Mouse (Mus musculus) neural tube, embryonic 11.5 days (tissue): ENCODE data around the gene Camk2d. TPM values are rescaled to one million over a fixed set of nuclear protein-coding genes. Genes with fewer than 3 reads are reported as not detected.

Experiments
- ATAC-seq: fragments of 200-750 bp; cut with Nextera tagmentation; 2 replicates; pipeline ENCODE4 v1.8.0; 2017; ENCODE audit warnings: moderate number of reproducible peaks, mild to moderate bottlenecking, moderate TSS enrichment, moderate library complexity; ENCODE audit not compliant: insufficient read depth, low FRiP score, low TSS enrichment
- DNase-seq: peaks from one replicate; pipeline ENCODE4 v3.0.0-alpha.2; 2015; ENCODE audit warnings: low spot score
- H3K27ac ChIP-seq: fragments of 300-500 bp; sonication (generic); 2 replicates; pipeline ENCODE4 v1.5.1; 2014; ENCODE audit warnings: low read depth, mild to moderate bottlenecking, low read length
- H3K27me3 ChIP-seq: fragments of 300-500 bp; sonication (generic); 2 replicates; pipeline ENCODE4 v1.6.1; 2014; ENCODE audit warnings: mild to moderate bottlenecking, low read length, mixed read lengths; ENCODE audit not compliant: control insufficient read depth, insufficient read depth
- H3K36me3 ChIP-seq: fragments of 300-500 bp; sonication (generic); 2 replicates; pipeline ENCODE4 v1.6.1; 2014; ENCODE audit warnings: mild to moderate bottlenecking, low read length, moderate library complexity, mixed read lengths; ENCODE audit not compliant: control insufficient read depth, insufficient read depth
- H3K4me1 ChIP-seq: fragments of 300-500 bp; sonication (generic); 2 replicates; pipeline ENCODE4 v1.6.1; 2014; ENCODE audit warnings: low read length, mixed read lengths; ENCODE audit not compliant: control insufficient read depth, insufficient read depth
- H3K4me2 ChIP-seq: fragments of 300-500 bp; sonication (generic); 2 replicates; pipeline ENCODE4 v1.6.1; 2014; ENCODE audit warnings: low read depth, mild to moderate bottlenecking, moderate library complexity
- H3K4me3 ChIP-seq: fragments of 300-500 bp; sonication (generic); 2 replicates; pipeline ENCODE4 v1.5.1; 2014; ENCODE audit warnings: low read depth, low read length
- H3K9ac ChIP-seq: fragments of 300-500 bp; sonication (generic); 2 replicates; pipeline ENCODE4 v1.6.1; 2014; ENCODE audit warnings: mild to moderate bottlenecking, low read length
- H3K9me3 ChIP-seq: fragments of 300-500 bp; sonication (generic); 2 replicates; pipeline ENCODE4 v1.6.1; 2016; ENCODE audit warnings: low read length; ENCODE audit not compliant: control insufficient read depth
- WGBS: fragments of 180-500 bp; shearing (Covaris S2); extraction: QIAGEN DNeasy Blood & Tissue Kit; methylation state at CpG from one replicate; pipeline ENCODE4 v1.1.7; 2014; 5-methylcytosine and 5-hydroxymethylcytosine counted together
- polyA plus RNA-seq: library from polyadenylated mRNA; unstranded; fragments of >200 nt; fragmentation: Nextera tagmentation; extraction: Ambion mirVana; gene quantifications from 2 replicates; pipeline ENCODE4 v1.2.1, GENCODE M21; 2014

Gene Camk2d
- polyA plus RNA-seq, 1 experiment from 2014 or later = 21.4 TPM

DNA sequence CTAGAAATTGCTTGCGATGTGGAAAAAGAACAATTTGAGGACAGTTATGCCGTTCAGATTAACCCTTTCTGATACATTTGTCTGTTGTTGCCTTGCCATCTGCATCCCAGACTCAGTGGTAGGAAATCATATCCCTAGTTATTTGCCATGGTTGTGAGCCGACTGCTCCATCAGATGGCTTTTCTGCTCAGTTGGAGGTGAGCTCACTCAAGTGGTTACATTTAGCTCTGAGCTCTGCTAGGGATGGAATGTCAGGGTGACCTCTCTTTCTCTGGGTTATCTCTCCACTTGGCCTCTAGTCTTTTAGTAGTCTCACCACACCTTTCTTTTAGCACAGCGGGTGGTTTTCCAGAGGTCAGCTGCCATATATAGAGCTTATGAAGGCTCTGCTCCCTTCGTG lies 127.4 kb downstream of the Camk2d start:
- no peak for DNase-seq
- no peaks in the 10 kb centered on the region for H3K27me3 ChIP-seq
- 83% methylated on average over 5 of the region's 5 CpGs for WGBS
- H3K9ac ChIP-seq = no peak overlapping the region
- H3K4me2 ChIP-seq = no peak overlapping the region
- H3K9me3 ChIP-seq = no peaks in the 10 kb centered on the region
- H3K27ac ChIP-seq = no peak overlapping the region
- no peak overlapping the region for H3K4me3 ChIP-seq
- no peaks in the 10 kb centered on the region for H3K36me3 ChIP-seq
- no peak for ATAC-seq
- no peaks in the 10 kb centered on the region for H3K4me1 ChIP-seq

DNA sequence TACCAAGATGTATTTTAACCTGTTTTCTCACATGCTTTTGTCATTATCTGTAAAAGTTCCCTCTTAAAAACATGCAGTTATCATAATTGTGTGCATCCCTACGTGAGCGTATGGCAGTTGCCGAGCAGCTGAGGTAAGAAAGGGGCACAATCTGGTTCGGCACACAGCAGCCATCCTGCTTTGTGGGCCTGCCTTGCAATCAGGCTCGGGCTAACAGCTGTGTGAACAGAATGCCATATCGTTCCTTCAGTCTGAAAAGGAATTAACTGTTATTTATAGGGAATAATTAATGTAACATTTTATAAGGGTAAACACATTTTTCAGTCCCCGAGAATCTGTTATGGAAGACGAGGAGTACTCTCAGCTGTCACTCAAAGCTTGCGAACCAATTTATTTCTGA lies 129.5 kb downstream of the Camk2d start:
- Histone ChIP-seq H3K9me3 (no peaks in the 10 kb centered on the region), H3K36me3 (no peaks in the 10 kb centered on the region), H3K27me3 (no peaks in the 10 kb centered on the region), H3K4me1 (no peaks in the 10 kb centered on the region), H3K27ac (no peak overlapping the region), H3K9ac (no peak overlapping the region), H3K4me2 (no peak overlapping the region), H3K4me3 (no peak overlapping the region)
- ATAC-seq (no peak), DNase-seq (no peak)
- WGBS = 81% methylated on average over 9 of the region's 9 CpGs

DNA sequence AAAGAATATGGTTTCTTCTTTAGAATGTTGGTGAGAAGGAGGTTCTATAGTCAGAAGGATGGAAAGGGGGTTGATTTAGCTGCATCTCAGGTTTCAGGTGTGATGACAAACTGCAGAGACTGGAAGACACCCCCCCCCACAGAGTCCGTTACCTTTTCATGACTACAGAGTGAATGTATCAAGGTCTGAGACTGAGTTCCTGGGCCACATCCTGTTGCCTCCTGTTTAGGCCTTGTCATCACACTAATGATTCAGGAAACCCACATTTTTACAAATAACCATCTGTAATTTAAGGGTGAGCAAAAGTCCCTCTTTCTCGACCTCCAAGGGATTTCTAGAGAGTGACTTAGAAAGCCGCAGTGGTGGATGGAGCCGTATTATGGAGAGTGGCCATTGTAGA lies 131.3 kb downstream of the Camk2d start:
- no peaks in the 10 kb centered on the region for H3K36me3 ChIP-seq
- DNase-seq (no peak), ATAC-seq (no peak)
- H3K4me3 ChIP-seq = no peak overlapping the region
- no peak overlapping the region for H3K9ac ChIP-seq
- no peaks in the 10 kb centered on the region for H3K4me1 ChIP-seq
- H3K27ac ChIP-seq = no peak overlapping the region
- H3K27me3 ChIP-seq = no peaks in the 10 kb centered on the region
- WGBS = 92% methylated on average over 4 of the region's 4 CpGs
- no peak overlapping the region for H3K4me2 ChIP-seq
- H3K9me3 ChIP-seq = no peaks in the 10 kb centered on the region

DNA sequence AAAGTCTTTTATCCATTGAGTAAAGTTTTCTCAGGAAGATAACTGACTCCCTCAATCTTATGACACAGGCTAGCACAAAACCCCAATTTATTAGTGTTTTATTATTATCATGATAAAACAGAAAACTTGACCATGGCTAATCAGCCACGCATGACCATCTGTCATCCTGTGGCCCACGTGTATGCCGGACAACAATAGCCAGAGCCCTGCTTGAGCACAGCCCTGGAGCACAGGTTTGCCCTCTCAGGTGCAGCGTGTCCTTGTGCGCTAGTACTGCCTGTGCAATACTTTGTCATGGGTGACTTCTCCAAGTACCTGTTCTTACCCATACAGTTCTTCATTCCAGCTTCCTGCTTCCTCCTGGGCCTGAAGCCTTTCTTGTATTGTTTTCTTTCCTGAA lies 134.3 kb downstream of the Camk2d start:
- DNase-seq (no peak), ATAC-seq (no peak)
- Histone ChIP-seq H3K4me3 (no peak overlapping the region), H3K9me3 (no peaks in the 10 kb centered on the region), H3K9ac (no peak overlapping the region), H3K4me2 (no peak overlapping the region), H3K27me3 (no peaks in the 10 kb centered on the region), H3K27ac (no peak overlapping the region), H3K4me1 (no peaks in the 10 kb centered on the region), H3K36me3 (no peaks in the 10 kb centered on the region)
- WGBS = 83% methylated on average over 5 of the region's 5 CpGs

DNA sequence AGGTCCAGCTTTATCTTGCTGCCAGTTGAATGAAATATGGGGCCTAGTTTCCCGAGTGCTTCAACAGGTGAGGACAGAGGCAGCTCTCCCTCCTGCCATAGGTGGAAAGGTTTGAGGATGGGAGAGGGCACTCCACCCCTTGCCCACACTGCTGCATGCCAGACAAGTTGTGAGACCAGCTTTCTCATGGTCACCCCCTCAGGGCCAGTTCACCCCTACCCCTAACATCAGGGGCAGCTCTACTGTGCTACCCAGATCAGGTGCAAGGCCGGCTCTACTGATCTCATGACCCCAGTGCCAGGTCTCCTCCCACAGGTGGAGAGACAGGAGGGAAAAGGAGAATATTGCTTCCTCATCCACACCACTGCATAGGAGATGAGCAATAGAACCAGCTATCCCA lies 136.2 kb downstream of the Camk2d start:
- no peaks in the 10 kb centered on the region for H3K4me1 ChIP-seq
- no peak overlapping the region for H3K9ac ChIP-seq
- DNase-seq (no peak), ATAC-seq (no peak)
- no peaks in the 10 kb centered on the region for H3K9me3 ChIP-seq
- H3K27me3 ChIP-seq = no peaks in the 10 kb centered on the region
- H3K27ac ChIP-seq = no peak overlapping the region
- no peak overlapping the region for H3K4me3 ChIP-seq
- H3K36me3 ChIP-seq = no peaks in the 10 kb centered on the region
- WGBS = 91% methylated on average over 2 of the region's 2 CpGs
- H3K4me2 ChIP-seq = no peak overlapping the region

DNA sequence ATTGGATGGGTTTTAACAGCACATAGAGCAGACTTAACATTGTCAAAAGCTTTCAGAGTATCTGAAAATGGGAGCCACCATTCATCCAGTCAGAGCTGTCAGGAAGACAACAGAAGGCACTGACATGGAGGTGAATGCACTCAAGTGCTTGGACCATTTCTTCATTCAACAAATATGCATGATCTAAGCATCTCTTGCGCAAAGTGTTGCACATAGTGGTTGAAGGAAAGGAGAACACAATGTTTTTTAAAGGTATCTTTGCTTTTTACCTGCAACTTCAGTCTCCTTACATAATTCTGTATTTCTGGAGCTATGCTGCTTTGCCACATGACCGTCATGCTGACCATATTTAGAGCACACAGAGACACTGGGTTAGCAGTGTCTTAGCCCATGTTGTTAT lies 138.4 kb downstream of the Camk2d start:
- DNase-seq (no peak), ATAC-seq (no peak)
- no peaks in the 10 kb centered on the region for H3K27me3 ChIP-seq
- WGBS = 88% methylated on average over 2 of the region's 2 CpGs
- no peaks in the 10 kb centered on the region for H3K4me1 ChIP-seq
- no peak overlapping the region for H3K4me2 ChIP-seq
- no peak overlapping the region for H3K27ac ChIP-seq
- no peak overlapping the region for H3K9ac ChIP-seq
- H3K36me3 ChIP-seq = no peaks in the 10 kb centered on the region
- H3K4me3 ChIP-seq = no peak overlapping the region
- H3K9me3 ChIP-seq = no peaks in the 10 kb centered on the region

DNA sequence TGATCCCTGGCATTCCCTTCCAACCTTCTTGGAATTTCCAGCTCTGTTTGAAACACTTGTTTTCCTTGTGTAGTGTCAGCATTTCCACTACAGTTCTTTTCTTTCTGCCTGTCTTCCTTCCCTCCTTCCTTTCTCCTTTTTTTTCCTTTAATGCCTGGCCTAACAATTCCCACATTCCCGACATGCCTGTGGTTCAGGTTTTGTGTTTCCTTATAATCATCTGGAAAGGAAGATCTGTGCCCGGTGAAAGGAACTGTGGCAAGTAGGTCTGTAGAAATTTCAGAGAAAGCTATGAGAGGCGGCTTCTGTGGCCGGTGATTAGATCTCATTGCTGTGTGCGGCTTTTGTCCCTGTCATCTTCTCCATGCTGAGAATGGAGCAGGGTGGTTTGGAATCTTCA lies 139.1 kb downstream of the Camk2d start:
- no peak overlapping the region for H3K4me2 ChIP-seq
- ATAC-seq (no peak), DNase-seq (no peak)
- H3K4me1 ChIP-seq = no peaks in the 10 kb centered on the region
- H3K9me3 ChIP-seq = no peaks in the 10 kb centered on the region
- no peak overlapping the region for H3K9ac ChIP-seq
- 87% methylated on average over 5 of the region's 5 CpGs for WGBS
- H3K27ac ChIP-seq = no peak overlapping the region
- no peaks in the 10 kb centered on the region for H3K36me3 ChIP-seq
- H3K4me3 ChIP-seq = no peak overlapping the region
- no peaks in the 10 kb centered on the region for H3K27me3 ChIP-seq

DNA sequence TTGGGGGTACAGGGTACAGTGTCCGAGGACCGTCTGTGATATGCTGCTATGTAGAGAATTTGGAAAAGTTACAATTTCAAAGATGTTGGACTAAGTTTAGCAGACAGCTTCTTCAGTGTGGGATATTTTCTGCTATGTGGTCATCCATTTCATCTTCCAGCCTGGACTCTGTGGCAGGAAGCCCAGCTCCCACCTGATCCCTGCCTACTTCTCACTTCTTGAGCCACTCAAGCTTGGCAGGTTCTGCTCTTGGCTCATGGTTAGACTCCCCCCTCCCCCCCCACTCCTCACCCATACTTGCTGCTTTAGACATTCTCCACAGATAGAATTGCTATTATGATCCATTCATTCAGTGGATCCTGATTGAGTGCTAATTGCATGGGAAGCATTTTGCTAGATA lies 141.0 kb downstream of the Camk2d start:
- Histone ChIP-seq H3K9me3 (no peaks in the 10 kb centered on the region), H3K27me3 (no peaks in the 10 kb centered on the region), H3K36me3 (no peaks in the 10 kb centered on the region), H3K4me2 (no peak overlapping the region), H3K4me3 (no peak overlapping the region), H3K27ac (no peak overlapping the region), H3K9ac (no peak overlapping the region), H3K4me1 (no peaks in the 10 kb centered on the region)
- WGBS = 96% methylated on average over 2 of the region's 2 CpGs
- no peak for DNase-seq
- no peak for ATAC-seq

DNA sequence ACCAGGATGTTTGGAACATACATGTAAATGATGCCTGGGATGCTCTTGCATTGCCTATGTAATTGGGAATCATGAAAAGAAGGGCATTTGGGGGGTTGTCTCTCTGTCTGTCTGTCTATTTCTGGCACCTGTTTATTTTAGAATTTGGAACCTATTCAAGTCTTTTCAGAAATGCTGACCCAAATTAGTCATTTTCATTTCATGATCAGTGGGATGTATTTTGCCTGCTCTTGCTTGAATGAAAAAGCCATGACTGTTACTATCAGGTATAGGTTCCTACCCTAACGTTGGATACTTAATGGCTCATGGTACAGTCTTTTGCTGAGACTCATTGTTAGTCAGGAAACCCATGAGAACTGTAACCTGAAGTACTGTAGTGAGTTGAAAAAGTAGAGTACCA lies 144.0 kb downstream of the Camk2d start:
- Histone ChIP-seq H3K4me1 (no peaks in the 10 kb centered on the region), H3K9me3 (no peaks in the 10 kb centered on the region), H3K4me3 (no peak overlapping the region), H3K9ac (no peak overlapping the region), H3K27ac (no peak overlapping the region), H3K27me3 (no peaks in the 10 kb centered on the region), H3K4me2 (no peak overlapping the region), H3K36me3 (no peaks in the 10 kb centered on the region)
- DNase-seq = no peak
- ATAC-seq = no peak
- 85% methylated on average over 1 of the region's 1 CpGs for WGBS
